In the genomic region with DNA sequence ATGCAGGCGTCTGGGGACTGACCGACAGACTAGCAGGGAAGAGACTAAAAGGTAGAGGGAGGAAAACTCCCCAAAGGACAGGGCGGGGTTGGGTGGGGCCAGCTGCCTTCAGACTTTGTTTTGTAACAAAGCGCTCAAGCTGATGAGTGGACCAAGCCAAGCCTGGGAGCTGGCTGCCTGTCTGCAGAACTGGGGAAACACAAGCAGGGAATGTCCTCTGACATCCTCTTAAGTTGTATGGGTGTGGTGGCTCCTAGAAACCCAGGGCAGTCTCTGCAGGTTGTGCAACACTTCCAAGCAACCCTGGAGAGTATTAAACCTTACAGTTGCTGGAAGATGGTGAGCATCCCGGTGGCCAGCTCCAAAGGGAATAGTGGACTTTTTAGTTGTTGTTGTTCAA, we compare ENCODE assay signal across 8 mouse cellular contexts. TPM values are rescaled to one million over a fixed set of nuclear protein-coding genes. Genes with fewer than 3 reads are reported as not detected.
A peak's percentile ranks its signal among the peaks of the same experiment; 100 is the strongest.
DNase-seq lines count a peak whose midpoint lies in the region; ATAC-seq and TF ChIP-seq lines count a peak whose summit lies in the region.

No protein-coding gene starts in this region.

- H3K27ac ChIP-seq in forebrain, postnatal 0 days (ENCODE audit: low read depth, low read length), result no peak overlapping the region
- H3K27ac ChIP-seq in liver, embryonic 16.5 days (ENCODE audit: low read length), result no peak overlapping the region
- H3K27ac ChIP-seq in small intestine, adult 2 months (ENCODE audit: insufficient read depth, low read depth, low read length), result peak overlapping the region; percentile 64
- H3K27ac ChIP-seq in cerebellum, adult 2 months (ENCODE audit: insufficient read depth, low read length), result no peak overlapping the region

- no peak for TF ChIP-seq CTCF in forebrain, postnatal 0 days (IDR thresholded peaks at IDR 0.05; ENCODE audit: low read depth)
- no peak for TF ChIP-seq CTCF in small intestine, adult 2 months (IDR thresholded peaks at IDR 0.05; ENCODE audit: extremely low read depth, insufficient read length, insufficient replicate concordance, low read depth, low read length)
- no peak for TF ChIP-seq CTCF in cerebellum, adult 2 months (IDR thresholded peaks at IDR 0.05; ENCODE audit: borderline replicate concordance, insufficient read depth, low read depth, low read length)

- no peak for DNase-seq in forebrain, postnatal 0 days
- DNase-seq in thymus, postnatal 4 days, result no peak
- no peak for DNase-seq in cerebellum, adult 2 months
- DNase-seq in left cerebral cortex, postnatal 14 days (ENCODE audit: low spot score in 2 of 2), result no peak

- peak overlapping the region; percentile 99 for H3K4me3 ChIP-seq in megakaryocyte, embryonic 14.5 days (replicated peaks)
- H3K4me3 ChIP-seq in forebrain, postnatal 0 days (ENCODE audit: low read depth, low read length), result peak overlapping the region; percentile 60
- peak overlapping the region; percentile 67 for H3K4me3 ChIP-seq in liver, embryonic 16.5 days (ENCODE audit: low read depth, low read length)
- peak overlapping the region; percentile 76 for H3K4me3 ChIP-seq in small intestine, adult 2 months (ENCODE audit: low read depth, low read length)
- no peak overlapping the region for H3K4me3 ChIP-seq in cerebellum, adult 2 months (replicated peaks; ENCODE audit: insufficient read depth, low read depth, low read length)

- no peak for ATAC-seq in megakaryocyte, adult 5-6 weeks (ENCODE audit: poor library complexity, severe bottlenecking)
- ATAC-seq in forebrain, postnatal 0 days, result no peak
- ATAC-seq in liver, embryonic 16.5 days (ENCODE audit: low read depth), result no peak

- 0 out of 2 replicates have a peak overlapping the region, but pooled peaks have one; percentile 66 for H3K9ac ChIP-seq in forebrain, postnatal 0 days
- peak overlapping the region; percentile 66; the same call in 1 of the 2 replicates for H3K9ac ChIP-seq in liver, embryonic 16.5 days (ENCODE audit: low read depth, low read length)

- peaks cover 51% of the 10 kb centered on the region for H3K36me3 ChIP-seq in megakaryocyte, embryonic 14.5 days (replicated peaks; ENCODE audit: low read length)
- H3K36me3 ChIP-seq in forebrain, postnatal 0 days (ENCODE audit: insufficient read depth), result no peaks in the 10 kb centered on the region
- H3K36me3 ChIP-seq in liver, embryonic 16.5 days (ENCODE audit: control insufficient read depth, insufficient read depth), result no peaks in the 10 kb centered on the region; the same call in 1 of the 2 replicates
- no peaks in the 10 kb centered on the region for H3K36me3 ChIP-seq in small intestine, adult 2 months (ENCODE audit: control insufficient read depth, insufficient read depth, low read length)

- peaks cover 87% of the 10 kb centered on the region for H3K4me1 ChIP-seq in megakaryocyte, embryonic 14.5 days
- 0 out of 2 replicates have a peak, but pooled peaks cover 4% of the 10 kb centered on the region for H3K4me1 ChIP-seq in forebrain, postnatal 0 days (ENCODE audit: insufficient read depth)
- peaks cover 17% of the 10 kb centered on the region for H3K4me1 ChIP-seq in liver, embryonic 16.5 days (ENCODE audit: control insufficient read depth, low read depth, low read length)
- H3K4me1 ChIP-seq in small intestine, adult 2 months (ENCODE audit: control insufficient read depth, insufficient read depth, insufficient read length, low read length), result peaks cover 16% of the 10 kb centered on the region
- H3K4me1 ChIP-seq in cerebellum, adult 2 months (ENCODE audit: control insufficient read depth, insufficient read depth, low read length), result no peaks in the 10 kb centered on the region

- intact Hi-C loops in left cerebral cortex, postnatal 14 days (cut with DNase I), result loop anchor here (5.0 kb wide), 1 partner anchor 109 kb away; no protein-coding TSS in a partner anchor

- H3K27me3 ChIP-seq in megakaryocyte, embryonic 14.5 days (replicated peaks), result no peaks in the 10 kb centered on the region
- H3K27me3 ChIP-seq in forebrain, postnatal 0 days (ENCODE audit: insufficient read depth, low read length), result peaks cover 4% of the 10 kb centered on the region; the same call in 1 of the 2 replicates
- peaks cover 23% of the 10 kb centered on the region for H3K27me3 ChIP-seq in liver, embryonic 16.5 days (ENCODE audit: control insufficient read depth, insufficient read depth, low read depth, low read length)
- H3K27me3 ChIP-seq in small intestine, adult 2 months (ENCODE audit: control insufficient read depth, insufficient read depth, low read length), result no peaks in the 10 kb centered on the region
- H3K27me3 ChIP-seq in cerebellum, adult 2 months (ENCODE audit: control insufficient read depth, insufficient read depth, low read length), result no peaks in the 10 kb centered on the region

- WGBS in forebrain, postnatal 0 days, result 52% methylated on average over 5 of the region's 5 CpGs
- WGBS in liver, embryonic 16.5 days (ENCODE audit: insufficient replicate concordance), result 32% methylated on average over 5 of the region's 5 CpGs
- 20% methylated on average over 5 of the region's 5 CpGs for WGBS in small intestine, adult 2 months
- WGBS in cerebellum, adult 2 months, result 65% methylated on average over 5 of the region's 5 CpGs

- no peak for TF ChIP-seq POLR2A in small intestine, adult 2 months (IDR thresholded peaks at IDR 0.05; ENCODE audit: low read depth, low read length)
- TF ChIP-seq POLR2A in cerebellum, adult 2 months (IDR thresholded peaks at IDR 0.05; ENCODE audit: borderline replicate concordance, insufficient read depth, low read length), result no peak

- H3K9me3 ChIP-seq in megakaryocyte, embryonic 14.5 days, result no peaks in the 10 kb centered on the region
- no peaks in the 10 kb centered on the region for H3K9me3 ChIP-seq in forebrain, postnatal 0 days (ENCODE audit: low read length)
- H3K9me3 ChIP-seq in liver, embryonic 16.5 days (replicated peaks; ENCODE audit: control insufficient read depth, low read length), result no peaks in the 10 kb centered on the region

- peak overlapping the region; percentile 88 for H3K4me2 ChIP-seq in forebrain, postnatal 0 days (ENCODE audit: low read depth)
- H3K4me2 ChIP-seq in liver, embryonic 16.5 days (ENCODE audit: low read depth, low read length), result peak overlapping the region; percentile 60

RNA-seq across cellular contexts. Expression of a gene that starts 1.4 kb away (rescaled TPM):
- 24.2 and 52.6 TPM in 2 replicates for polyA plus RNA-seq in megakaryocyte, embryonic 14.5 days (2012; ENCODE audit: insufficient read depth, low replicate concordance)
- 100 and 106 TPM in 2 replicates for total RNA-seq in megakaryocyte, adult 5-6 weeks (2015)
- 65.5 and 74.0 TPM in 2 replicates for total RNA-seq in megakaryocyte, adult 5-6 weeks (2017)
- total RNA-seq in forebrain, postnatal 0 days (2014; rRNA removed), result 41.2 and 57.4 TPM in 2 replicates
- polyA plus RNA-seq in forebrain, postnatal 0 days (2015; fragmentation: Nextera tagmentation; extraction: Ambion mirVana), result 125 and 140 TPM in 2 replicates
- polyA plus RNA-seq in liver, embryonic 16.5 days (2015; fragmentation: Nextera tagmentation; extraction: Ambion mirVana), result 165 and 168 TPM in 2 replicates
- polyA plus RNA-seq in small intestine, adult 2 months (2012; rRNA removed), result 46.5 and 53.3 TPM in 2 replicates
- polyA plus RNA-seq in cerebellum, adult 2 months (2012; rRNA removed), result 91.2 and 96.9 TPM in 2 replicates
- 10 to 100 TPM; 60.5 to 61.7 TPM for total RNA-seq in left cerebral cortex, postnatal 14 days (2021)

RNA-seq across cellular contexts. Expression of a gene that starts 53.4 kb away (rescaled TPM):
- polyA plus RNA-seq in megakaryocyte, embryonic 14.5 days (2012; ENCODE audit: insufficient read depth, low replicate concordance), result 331 and 373 TPM in 2 replicates
- 0.18 and 1.6 TPM in 2 replicates for total RNA-seq in megakaryocyte, adult 5-6 weeks (2015)
- 0.26 and 0.49 TPM in 2 replicates for total RNA-seq in megakaryocyte, adult 5-6 weeks (2017)
- 21.2 and 30.0 TPM in 2 replicates for total RNA-seq in forebrain, postnatal 0 days (2014; rRNA removed)
- polyA plus RNA-seq in forebrain, postnatal 0 days (2015; fragmentation: Nextera tagmentation; extraction: Ambion mirVana), result 8.9 and 13.1 TPM in 2 replicates
- 10.4 and 11.9 TPM in 2 replicates for polyA plus RNA-seq in liver, embryonic 16.5 days (2015; fragmentation: Nextera tagmentation; extraction: Ambion mirVana)
- 24.8 and 64.0 TPM in 2 replicates for polyA plus RNA-seq in small intestine, adult 2 months (2012; rRNA removed)
- 15.0 and 20.2 TPM in 2 replicates for polyA plus RNA-seq in cerebellum, adult 2 months (2012; rRNA removed)
- 10 to 100 TPM; 25.5 to 31.3 TPM for total RNA-seq in left cerebral cortex, postnatal 14 days (2021)
